Mouse (Mus musculus) midbrain, embryonic 15.5 days (tissue): ENCODE measurements around the gene Car5b. TPM values are rescaled to one million over a fixed set of nuclear protein-coding genes. Genes with fewer than 3 reads are reported as not detected.
A peak's percentile ranks its signal among the peaks of the same experiment; 100 is the strongest.

Source experiments
- ATAC-seq: fragments of 200-750 bp; cut with Nextera tagmentation; replicated peaks from 2 replicates; pipeline ENCODE4 v1.8.0; 2017; ENCODE audit warnings: moderate TSS enrichment
- H3K27ac ChIP-seq: fragments of 300-500 bp; sonication (generic); 2 replicates; pipeline ENCODE4 v1.5.1; 2015; ENCODE audit warnings: mild to moderate bottlenecking, inconsistent platforms
- H3K27me3 ChIP-seq: fragments of 300-500 bp; sonication (generic); replicated peaks from 2 replicates; pipeline ENCODE4 v1.6.1; 2015; ENCODE audit warnings: inconsistent platforms
- H3K36me3 ChIP-seq: fragments of 300-500 bp; sonication (generic); replicated peaks from 2 replicates; pipeline ENCODE4 v1.6.1; 2015; ENCODE audit warnings: inconsistent platforms
- H3K4me1 ChIP-seq: fragments of 300-500 bp; sonication (generic); 2 replicates; pipeline ENCODE4 v1.6.1; 2015; ENCODE audit warnings: inconsistent platforms
- H3K4me2 ChIP-seq: fragments of 300-500 bp; sonication (generic); 2 replicates; pipeline ENCODE4 v1.6.1; 2015; ENCODE audit warnings: inconsistent platforms, mild to moderate bottlenecking, moderate library complexity
- H3K4me3 ChIP-seq: fragments of 300-500 bp; sonication (generic); 2 replicates; pipeline ENCODE4 v1.5.1; 2015; ENCODE audit warnings: mild to moderate bottlenecking, inconsistent platforms
- H3K9ac ChIP-seq: fragments of 300-500 bp; sonication (generic); 2 replicates; pipeline ENCODE4 v1.6.1; 2015; ENCODE audit warnings: mild to moderate bottlenecking, inconsistent platforms
- H3K9me3 ChIP-seq: fragments of 300-500 bp; sonication (generic); 2 replicates; pipeline ENCODE4 v1.6.1; 2016; ENCODE audit warnings: inconsistent platforms
- WGBS: fragments of 180-500 bp; shearing (Covaris S2); methylation state at CpG from one replicate; pipeline ENCODE4 v1.1.7; 2015; ENCODE audit warnings: mixed read lengths; 5-methylcytosine and 5-hydroxymethylcytosine counted together
- polyA plus RNA-seq: library from polyadenylated mRNA; unstranded; fragments of >200 nt; fragmentation: Nextera tagmentation; extraction: Ambion mirVana; gene quantifications from 2 replicates; pipeline ENCODE4 v1.2.1, GENCODE M21; 2015

Car5b gene
- polyA plus RNA-seq, 1 experiment from 2014 or later: 0.22 TPM

- Histone ChIP-seq H3K27ac (no peak overlapping the region), H3K36me3 (no peaks in the 10 kb centered on the region), H3K4me1 (no peaks in the 10 kb centered on the region), H3K9ac (no peak overlapping the region), H3K9me3 (no peaks in the 10 kb centered on the region), H3K4me3 (no peak overlapping the region), H3K4me2 (no peak overlapping the region), H3K27me3 (no peaks in the 10 kb centered on the region)
- ATAC-seq: no peak
- 93% methylated on average over 3 of the region's 3 CpGs for WGBS
These were observed 12.2 kb downstream of the Car5b start for GRCm38 (mm10) chrX:164015636-164016035.

GRCm38 (mm10) chrX:164014956-164015355, 12.8 kb downstream of the Car5b start:
- 79% methylated on average over 4 of the region's 4 CpGs for WGBS
- H3K27me3 ChIP-seq: no peaks in the 10 kb centered on the region
- no peak overlapping the region for H3K4me2 ChIP-seq
- H3K36me3 ChIP-seq: no peaks in the 10 kb centered on the region
- no peaks in the 10 kb centered on the region for H3K9me3 ChIP-seq
- H3K9ac ChIP-seq: no peak overlapping the region
- ATAC-seq: no peak
- H3K4me1 ChIP-seq: no peaks in the 10 kb centered on the region
- H3K27ac ChIP-seq: no peak overlapping the region
- no peak overlapping the region for H3K4me3 ChIP-seq

- Histone ChIP-seq H3K27me3 (no peaks in the 10 kb centered on the region), H3K9me3 (no peaks in the 10 kb centered on the region), H3K4me2 (no peak overlapping the region), H3K36me3 (no peaks in the 10 kb centered on the region), H3K4me1 (no peaks in the 10 kb centered on the region), H3K27ac (no peak overlapping the region), H3K4me3 (no peak overlapping the region), H3K9ac (no peak overlapping the region)
- no peak for ATAC-seq
- 84% methylated on average over 2 of the region's 2 CpGs for WGBS
These were observed 14.5 kb downstream of the Car5b start for GRCm38 (mm10) chrX:164013318-164013717.

DNA sequence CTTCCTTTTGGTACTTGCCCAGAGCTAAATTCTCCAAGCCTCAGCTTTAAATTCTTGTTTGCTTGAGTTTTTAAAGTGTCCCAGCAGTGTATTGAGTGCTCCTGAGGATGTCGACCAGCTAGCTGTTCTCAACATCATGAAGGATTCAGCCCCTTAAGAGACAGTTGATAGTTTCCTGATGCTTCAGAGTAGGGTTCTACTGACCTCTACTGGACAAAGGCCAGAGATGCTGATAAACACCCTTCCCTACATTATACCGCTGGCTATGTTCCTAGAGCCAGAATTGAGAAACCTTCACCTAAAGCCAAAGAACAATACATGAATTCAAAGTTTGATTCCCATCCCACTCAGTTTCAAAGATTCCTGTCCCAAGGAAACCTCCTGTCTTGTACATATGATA, 23.0 kb downstream of the Car5b start:
- H3K9ac ChIP-seq: no peak overlapping the region
- no peak overlapping the region for H3K4me3 ChIP-seq
- no peak overlapping the region for H3K4me2 ChIP-seq
- H3K27ac ChIP-seq: no peak overlapping the region
- no peaks in the 10 kb centered on the region for H3K36me3 ChIP-seq
- H3K4me1 ChIP-seq: no peaks in the 10 kb centered on the region
- H3K9me3 ChIP-seq: no peaks in the 10 kb centered on the region
- no peaks in the 10 kb centered on the region for H3K27me3 ChIP-seq
- ATAC-seq: peak; percentile 70; the same call in 1 of the 2 replicates
- WGBS: 31% methylated on average over 2 of the region's 2 CpGs

DNA sequence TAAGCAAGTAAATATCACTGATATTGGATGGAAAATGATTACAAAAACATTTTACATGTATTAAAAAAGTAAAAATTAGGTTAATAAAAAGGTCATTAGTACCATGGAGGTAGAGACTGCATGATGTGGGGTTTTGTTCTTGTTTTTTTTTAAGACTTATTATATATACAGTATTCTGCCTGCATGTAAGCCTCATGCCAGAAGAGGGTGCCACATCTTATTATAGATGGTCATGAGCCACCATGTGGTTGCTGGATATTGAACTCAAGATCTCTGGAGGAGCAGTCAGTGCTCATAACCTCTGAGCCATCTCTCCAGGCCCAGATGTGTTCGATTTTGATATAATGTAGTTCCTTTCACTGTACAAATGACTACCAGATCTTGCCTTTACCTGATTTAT, 27.9 kb downstream of the Car5b start:
- Histone ChIP-seq H3K9ac (no peak overlapping the region), H3K27ac (no peak overlapping the region), H3K36me3 (no peaks in the 10 kb centered on the region), H3K9me3 (no peaks in the 10 kb centered on the region), H3K4me3 (no peak overlapping the region), H3K27me3 (no peaks in the 10 kb centered on the region), H3K4me1 (no peaks in the 10 kb centered on the region), H3K4me2 (no peak overlapping the region)
- ATAC-seq: no peak
- 88% methylated on average over 1 of the region's 1 CpGs for whole genome bisulfite sequencing

GRCm38 (mm10) chrX:163996754-163997153, 31.0 kb downstream of the Car5b start:
- no peak overlapping the region for H3K27ac ChIP-seq
- H3K9ac ChIP-seq: no peak overlapping the region
- WGBS: 84% methylated on average over 3 of the region's 3 CpGs
- no peak overlapping the region for H3K4me2 ChIP-seq
- no peak for ATAC-seq
- no peaks in the 10 kb centered on the region for H3K27me3 ChIP-seq
- H3K4me3 ChIP-seq: no peak overlapping the region
- H3K4me1 ChIP-seq: no peaks in the 10 kb centered on the region
- H3K36me3 ChIP-seq: no peaks in the 10 kb centered on the region
- H3K9me3 ChIP-seq: no peaks in the 10 kb centered on the region

DNA sequence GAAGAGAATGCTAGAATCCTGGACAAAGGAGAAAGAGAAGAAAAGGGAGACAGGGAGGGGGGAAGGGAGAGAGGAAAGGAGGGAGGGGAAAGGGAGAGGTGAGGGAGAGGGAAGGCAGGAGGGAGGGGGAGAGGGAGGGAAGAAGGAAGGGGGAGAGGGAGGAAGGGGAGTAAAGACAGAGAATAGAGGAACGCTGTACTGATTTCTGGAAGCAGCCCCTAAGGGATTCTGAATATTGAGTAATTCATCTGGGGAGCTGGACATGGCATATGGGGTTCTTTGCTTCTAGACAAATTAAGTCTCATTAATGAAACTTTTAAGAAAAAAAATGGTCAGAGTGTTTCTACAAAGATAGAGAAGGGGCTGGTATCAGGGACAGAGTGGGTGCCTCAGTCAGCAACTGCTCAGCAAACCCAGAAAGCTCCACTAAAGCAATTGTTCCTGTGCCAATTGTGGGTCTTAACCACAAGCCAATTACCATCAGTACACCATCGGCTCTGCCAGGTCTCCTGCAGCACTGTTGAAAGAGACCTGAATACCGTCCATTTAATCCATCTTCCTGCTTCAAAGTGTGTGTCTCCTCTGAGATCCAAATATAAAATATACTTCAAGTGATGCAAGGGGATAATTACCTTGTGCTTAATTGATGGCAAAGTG, 40.0 kb downstream of the Car5b start:
- no peaks in the 10 kb centered on the region for H3K4me1 ChIP-seq
- H3K4me2 ChIP-seq: no peak overlapping the region
- H3K36me3 ChIP-seq: no peaks in the 10 kb centered on the region
- ATAC-seq: no peak
- H3K4me3 ChIP-seq: no peak overlapping the region
- H3K27me3 ChIP-seq: no peaks in the 10 kb centered on the region; the same call in 1 of the 2 replicates
- H3K9ac ChIP-seq: no peak overlapping the region
- H3K27ac ChIP-seq: no peak overlapping the region
- no peaks in the 10 kb centered on the region for H3K9me3 ChIP-seq
- 49% methylated on average over 3 of the region's 3 CpGs for WGBS

DNA sequence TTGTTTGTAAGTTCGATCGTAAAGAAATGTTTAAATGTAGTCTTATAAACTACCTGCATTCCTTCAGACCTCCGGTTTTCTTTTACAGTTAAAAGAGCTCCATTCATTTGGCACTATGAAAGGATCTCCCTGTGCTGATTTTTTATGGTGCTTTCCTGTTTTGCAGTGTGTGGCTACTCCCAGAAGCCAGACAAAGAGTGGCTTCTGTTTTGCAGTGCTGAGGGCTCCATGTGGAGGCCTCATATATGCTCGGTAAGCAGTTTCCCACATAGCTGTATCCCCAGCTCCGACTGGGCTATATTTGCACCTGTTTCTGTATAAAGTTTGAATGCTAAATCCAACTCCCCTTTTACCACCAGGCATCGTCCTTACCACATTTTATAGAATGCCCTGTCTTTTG, 45.7 kb downstream of the Car5b start:
- no peak overlapping the region for H3K4me3 ChIP-seq
- H3K9ac ChIP-seq: no peak overlapping the region
- no peak for ATAC-seq
- 85% methylated on average over 6 of the region's 6 CpGs for WGBS
- peaks cover 2% of the 10 kb centered on the region; the same call in 1 of the 2 replicates for H3K27me3 ChIP-seq
- no peaks in the 10 kb centered on the region for H3K36me3 ChIP-seq
- H3K27ac ChIP-seq: no peak overlapping the region
- H3K4me1 ChIP-seq: no peaks in the 10 kb centered on the region
- no peaks in the 10 kb centered on the region for H3K9me3 ChIP-seq
- no peak overlapping the region for H3K4me2 ChIP-seq

GRCm38 (mm10) chrX:163981500-163981899, 46.3 kb downstream of the Car5b start:
- Histone ChIP-seq H3K27me3 (peaks cover 2% of the 10 kb centered on the region; the same call in 1 of the 2 replicates), H3K9ac (no peak overlapping the region), H3K4me1 (no peaks in the 10 kb centered on the region), H3K36me3 (no peaks in the 10 kb centered on the region), H3K4me3 (no peak overlapping the region), H3K4me2 (no peak overlapping the region), H3K27ac (no peak overlapping the region), H3K9me3 (no peaks in the 10 kb centered on the region)
- no peak for ATAC-seq
- WGBS: 53% methylated on average over 4 of the region's 4 CpGs

GRCm38 (mm10) chrX:163981092-163981491, 46.7 kb downstream of the Car5b start:
- 98% methylated on average over 1 of the region's 1 CpGs for WGBS
- H3K4me2 ChIP-seq: no peak overlapping the region
- H3K36me3 ChIP-seq: no peaks in the 10 kb centered on the region
- no peak overlapping the region for H3K4me3 ChIP-seq
- no peak overlapping the region for H3K27ac ChIP-seq
- no peak overlapping the region for H3K9ac ChIP-seq
- peaks cover 2% of the 10 kb centered on the region; the same call in 1 of the 2 replicates for H3K27me3 ChIP-seq
- ATAC-seq: no peak
- no peaks in the 10 kb centered on the region for H3K4me1 ChIP-seq
- H3K9me3 ChIP-seq: no peaks in the 10 kb centered on the region

DNA sequence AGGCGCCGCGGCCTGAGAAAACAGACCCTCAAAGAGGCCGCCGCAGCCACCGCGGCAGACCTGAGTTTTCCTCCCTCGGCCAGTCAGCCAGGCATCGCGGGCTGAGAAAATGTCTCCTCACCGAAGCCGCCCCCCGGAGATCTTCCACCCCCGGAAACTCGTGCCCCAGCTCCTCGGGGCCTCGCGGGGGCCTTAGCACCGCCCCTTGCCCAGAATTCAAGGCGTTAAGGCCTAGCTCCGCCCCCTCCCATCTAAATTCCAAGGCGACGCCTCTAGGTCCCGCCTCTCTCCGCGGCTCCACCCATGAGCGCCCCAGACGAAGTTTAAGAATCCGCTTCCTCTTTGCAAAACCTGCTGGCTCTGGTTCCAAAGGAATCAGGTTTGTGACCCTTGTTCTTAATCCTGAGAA, 69.3 kb downstream of the Car5b start, which contains the start of gene Zrsr2:
Zrsr2 (minus strand) TSS at position 195 of the 409 bp plus-strand sequence.
- no peaks in the 10 kb centered on the region for H3K27me3 ChIP-seq
- peak within 1 kb of the TSS; percentile 80 for H3K9ac ChIP-seq
- no peaks in the 10 kb centered on the region for H3K36me3 ChIP-seq
- H3K4me1 ChIP-seq: peaks cover 5% of the 10 kb centered on the region
- peak within 1 kb of the TSS; percentile 58 for H3K4me2 ChIP-seq
- WGBS: 19% methylated on average over 29 of the region's 29 CpGs
- peak within 1 kb of the TSS; percentile 64 for H3K4me3 ChIP-seq
- peak within 1 kb of the TSS; percentile 94 for H3K27ac ChIP-seq
- no peaks in the 10 kb centered on the region for H3K9me3 ChIP-seq
- peak; percentile 98 for ATAC-seq

- Histone ChIP-seq H3K4me2 (peak overlapping the region; percentile 58), H3K9ac (peak overlapping the region; percentile 80), H3K27ac (peak overlapping the region; percentile 94), H3K4me3 (peak overlapping the region; percentile 64), H3K4me1 (peaks cover 5% of the 10 kb centered on the region), H3K27me3 (no peaks in the 10 kb centered on the region), H3K9me3 (no peaks in the 10 kb centered on the region), H3K36me3 (peaks cover 5% of the 10 kb centered on the region; the same call in 1 of the 2 replicates)
- WGBS: 25% methylated on average over 43 of the region's 67 CpGs
- ATAC-seq: peak; percentile 96
These were observed 69.9 kb downstream of the Car5b start for GRCm38 (mm10) chrX:163957803-163958466.
